Mouse (Mus musculus) lung, embryonic 14.5 days (tissue): ENCODE measurements around the gene Tmem88b. TPM values are rescaled to one million over a fixed set of nuclear protein-coding genes. Genes with fewer than 3 reads are reported as not detected.
"Not testable (repeated sequence)": the region's sequence is repeated elsewhere in the genome, so short reads cannot be mapped to it uniquely, and the experiment has no call there.

Source experiments
- ATAC-seq: fragments of 200-750 bp; cut with Nextera tagmentation; 2 replicates; pipeline ENCODE4 v1.8.0; 2017; ENCODE audit warnings: mild to moderate bottlenecking, moderate TSS enrichment, moderate library complexity; ENCODE audit not compliant: insufficient read depth
- DNase-seq: peaks from one replicate; pipeline ENCODE4 v3.0.0-alpha.2; 2015
- H3K27ac ChIP-seq: fragments of 300-500 bp; sonication (generic); 2 replicates; pipeline ENCODE4 v1.5.1; 2014; ENCODE audit warnings: low read depth, mild to moderate bottlenecking, moderate library complexity
- H3K27me3 ChIP-seq: fragments of 300-500 bp; sonication (generic); 2 replicates; pipeline ENCODE4 v1.6.1; 2014; ENCODE audit warnings: low read length, control low read depth; ENCODE audit not compliant: insufficient read depth
- H3K36me3 ChIP-seq: fragments of 300-500 bp; sonication (generic); 2 replicates; pipeline ENCODE4 v1.6.1; 2014; ENCODE audit warnings: control low read depth; ENCODE audit not compliant: insufficient read depth
- H3K4me1 ChIP-seq: fragments of 300-500 bp; sonication (generic); 2 replicates; pipeline ENCODE4 v1.6.1; 2014; ENCODE audit warnings: antibody characterized with exemption, control low read depth; ENCODE audit not compliant: insufficient read depth
- H3K4me2 ChIP-seq: fragments of 300-500 bp; sonication (generic); 2 replicates; pipeline ENCODE4 v1.6.1; 2014; ENCODE audit warnings: mild to moderate bottlenecking
- H3K4me3 ChIP-seq: fragments of 300-500 bp; sonication (generic); 2 replicates; pipeline ENCODE4 v1.5.1; 2014; ENCODE audit warnings: low read depth, low read length
- H3K9ac ChIP-seq: fragments of 300-500 bp; sonication (generic); 2 replicates; pipeline ENCODE4 v1.6.1; 2014
- H3K9me3 ChIP-seq: fragments of 300-500 bp; sonication (generic); 2 replicates; pipeline ENCODE4 v1.6.1; 2016; ENCODE audit warnings: low read depth, low read length, control low read depth
- CTCF ChIP-seq: IDR thresholded peaks from 2 replicates; pipeline ENCODE4 v1.5.1; 2016; ENCODE audit warnings: antibody characterized with exemption, low read depth
- WGBS: fragments of 180-500 bp; shearing (Covaris S2); extraction: QIAGEN DNeasy Blood & Tissue Kit; methylation state at CpG from one replicate; pipeline ENCODE4 v1.1.7; 2014; 5-methylcytosine and 5-hydroxymethylcytosine counted together
- polyA plus RNA-seq: library from polyadenylated mRNA; unstranded; fragments of >200 nt; fragmentation: Nextera tagmentation; extraction: Ambion mirVana; gene quantifications from 2 replicates; pipeline ENCODE4 v1.2.1, GENCODE M21; 2014

Gene Tmem88b
- polyA plus RNA-seq, 1 experiment from 2014 or later: 0.12 TPM

DNA sequence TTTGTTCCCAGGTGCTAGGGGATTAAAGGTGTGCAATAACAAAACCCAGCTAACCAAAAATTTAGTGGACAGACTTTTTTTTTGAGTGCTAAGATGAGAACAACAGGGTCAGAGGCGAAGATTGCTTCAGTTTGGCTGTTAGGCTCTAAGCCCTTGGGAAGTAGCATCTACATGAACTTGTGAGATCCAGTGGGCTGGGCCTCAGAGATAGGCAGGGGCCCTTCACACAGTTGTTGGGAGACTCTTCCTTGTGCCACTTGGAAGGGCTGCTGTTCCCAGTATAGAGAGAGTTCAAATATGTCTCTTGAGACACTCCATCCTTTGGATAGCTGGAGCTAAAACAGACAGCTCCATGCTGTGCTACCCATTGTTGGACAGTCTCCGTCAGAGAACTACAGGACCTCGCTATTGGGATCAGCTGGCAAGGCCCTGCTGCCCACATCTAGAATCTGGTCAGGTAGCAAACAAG is 4.4 kb upstream of the Tmem88b start, which contains the start of gene Ankrd65:
Gene Ankrd65 (plus strand): TSS at position 419 of the 469 bp plus-strand sequence.
- Histone ChIP-seq H3K4me2 (no peak within 1 kb of the TSS), H3K27me3 (no peaks in the 10 kb centered on the region; the same call in 1 of the 2 replicates), H3K4me1 (no peaks in the 10 kb centered on the region), H3K9me3 (no peaks in the 10 kb centered on the region), H3K9ac (0 out of 2 replicates have a peak within 1 kb of the TSS, but pooled peaks have one; percentile 6), H3K4me3 (no peak within 1 kb of the TSS), H3K36me3 (no peaks in the 10 kb centered on the region), H3K27ac (no peak within 1 kb of the TSS)
- ATAC-seq (no peak), DNase-seq (no peak)
- WGBS: 85% methylated on average over 3 of the region's 3 CpGs
- no peak for TF ChIP-seq CTCF

DNA sequence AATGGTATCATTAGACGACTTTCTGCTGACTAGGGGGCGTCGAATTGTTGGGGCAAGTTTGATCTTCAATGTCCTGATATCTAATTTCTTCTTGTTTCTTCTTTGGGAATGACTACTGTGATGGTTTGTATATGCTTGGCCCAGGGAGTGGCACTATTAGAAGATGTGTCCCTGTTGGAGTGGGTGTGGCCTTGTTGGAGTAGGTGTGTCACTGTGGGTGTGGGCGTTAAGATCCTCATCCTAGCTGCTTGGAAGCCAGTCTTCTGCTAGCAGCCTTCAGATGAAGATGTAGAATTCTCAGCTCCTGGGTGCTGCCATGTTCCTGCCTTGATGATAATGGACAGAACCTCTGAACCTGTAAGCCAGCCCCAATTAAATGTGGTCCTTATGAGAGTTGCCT is 3.2 kb upstream of the Tmem88b start:
- not testable (repeated sequence) for DNase-seq, H3K4me3 ChIP-seq, ATAC-seq, H3K4me2 ChIP-seq, H3K27ac ChIP-seq, H3K27me3 ChIP-seq, H3K36me3 ChIP-seq, H3K4me1 ChIP-seq, H3K9me3 ChIP-seq, H3K9ac ChIP-seq
- 69% methylated on average over 4 of the region's 4 CpGs for WGBS

DNA sequence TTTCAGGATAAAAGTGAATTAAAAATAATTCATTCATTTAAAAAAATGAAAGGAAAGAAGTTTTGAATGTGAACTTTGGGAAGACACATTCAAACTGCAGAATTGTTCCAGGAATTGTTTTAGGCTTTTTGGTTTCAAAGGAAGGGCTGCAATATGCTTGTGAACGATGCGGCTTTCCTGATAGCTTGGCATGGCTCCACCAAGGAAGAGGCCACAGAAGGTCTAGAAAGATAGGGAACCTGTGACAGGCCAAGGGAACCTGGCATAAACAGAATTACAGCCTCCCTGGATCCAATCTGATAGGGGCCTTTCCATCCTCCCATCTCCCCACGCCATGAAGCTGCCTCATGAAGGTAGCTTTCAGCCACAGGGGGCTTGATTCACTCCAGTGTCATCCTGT is 2.6 kb upstream of the Tmem88b start:
- Histone ChIP-seq H3K4me2 (no peak overlapping the region), H3K4me1 (0 out of 2 replicates have a peak, but pooled peaks cover 3% of the 10 kb centered on the region), H3K9ac (no peak overlapping the region), H3K9me3 (no peaks in the 10 kb centered on the region), H3K4me3 (no peak overlapping the region), H3K27me3 (no peaks in the 10 kb centered on the region; the same call in 1 of the 2 replicates), H3K36me3 (no peaks in the 10 kb centered on the region), H3K27ac (no peak overlapping the region)
- no peak for TF ChIP-seq CTCF
- no peak for ATAC-seq
- no peak for DNase-seq
- WGBS: 63% methylated on average over 3 of the region's 3 CpGs

DNA sequence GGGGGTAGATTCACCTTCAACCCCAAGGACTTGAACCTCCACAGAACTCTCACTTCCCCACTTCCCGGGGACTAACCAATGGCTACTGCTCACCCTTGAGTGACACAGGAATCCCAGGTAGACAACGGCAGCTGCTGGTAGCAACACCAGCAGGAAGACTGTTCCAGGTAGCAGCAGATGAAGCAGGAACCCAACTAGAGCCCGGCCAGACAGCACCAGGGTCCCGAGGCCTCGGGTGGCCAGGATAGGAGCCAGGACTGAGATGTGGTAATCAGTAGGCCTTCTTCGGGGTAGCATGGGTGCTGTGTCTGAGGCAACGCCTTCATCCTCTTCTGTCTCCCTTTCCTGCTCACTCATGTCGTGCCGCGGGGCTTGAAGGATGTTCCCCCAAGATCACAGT is 428 bp downstream of the Tmem88b start:
- H3K4me1 ChIP-seq: 0 out of 2 replicates have a peak, but pooled peaks cover 6% of the 10 kb centered on the region
- no peaks in the 10 kb centered on the region for H3K9me3 ChIP-seq
- TF ChIP-seq CTCF: no peak
- no peak overlapping the region for H3K9ac ChIP-seq
- H3K27me3 ChIP-seq: no peaks in the 10 kb centered on the region
- ATAC-seq (no peak), DNase-seq (no peak)
- H3K4me2 ChIP-seq: no peak overlapping the region
- H3K4me3 ChIP-seq: no peak overlapping the region
- H3K36me3 ChIP-seq: no peaks in the 10 kb centered on the region
- H3K27ac ChIP-seq: no peak overlapping the region
- WGBS: 76% methylated on average over 10 of the region's 10 CpGs

DNA sequence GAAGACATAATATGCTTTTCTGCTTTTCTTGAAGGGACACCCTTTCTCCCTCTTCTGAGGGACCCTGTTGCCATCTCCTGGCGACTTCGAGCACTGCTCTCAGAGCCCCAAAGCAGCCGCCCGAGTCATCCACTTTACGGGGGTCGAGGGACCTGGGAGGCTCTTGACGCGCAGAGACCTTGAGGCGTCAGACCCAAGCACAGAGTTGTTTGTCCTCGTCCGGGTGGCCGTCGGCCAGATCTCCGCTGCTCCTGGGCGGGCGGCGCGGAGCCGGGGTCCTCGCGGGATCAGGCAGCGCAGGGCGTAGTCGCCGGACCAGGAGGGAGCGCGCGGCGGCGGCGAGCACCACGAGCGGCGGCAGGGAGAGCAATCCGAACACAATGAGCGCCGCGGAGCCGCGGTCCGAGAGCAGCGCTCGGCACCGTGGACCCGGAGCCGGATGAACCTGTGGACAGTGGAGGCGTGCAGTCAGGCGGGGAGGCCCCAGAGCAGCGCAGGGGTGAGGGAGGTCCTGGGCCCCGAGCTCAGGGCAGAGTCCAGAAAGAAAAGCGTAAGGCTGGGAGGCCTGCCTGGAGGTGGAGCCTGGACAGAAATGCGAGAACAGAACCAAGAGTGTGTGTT is 1.5 kb downstream of the Tmem88b start:
- peak overlapping the region; percentile 82 for H3K9ac ChIP-seq
- DNase-seq (peak; percentile 92), ATAC-seq (peak; percentile 88)
- H3K4me3 ChIP-seq: peak overlapping the region; percentile 60
- H3K36me3 ChIP-seq: no peaks in the 10 kb centered on the region
- H3K4me2 ChIP-seq: peak overlapping the region; percentile 81
- H3K27me3 ChIP-seq: no peaks in the 10 kb centered on the region
- WGBS: under 1% methylated on average over 52 of the region's 52 CpGs
- TF ChIP-seq CTCF: peak; percentile 77
- H3K4me1 ChIP-seq: 0 out of 2 replicates have a peak, but pooled peaks cover 6% of the 10 kb centered on the region
- peak overlapping the region; percentile 70 for H3K27ac ChIP-seq
- no peaks in the 10 kb centered on the region for H3K9me3 ChIP-seq

DNA sequence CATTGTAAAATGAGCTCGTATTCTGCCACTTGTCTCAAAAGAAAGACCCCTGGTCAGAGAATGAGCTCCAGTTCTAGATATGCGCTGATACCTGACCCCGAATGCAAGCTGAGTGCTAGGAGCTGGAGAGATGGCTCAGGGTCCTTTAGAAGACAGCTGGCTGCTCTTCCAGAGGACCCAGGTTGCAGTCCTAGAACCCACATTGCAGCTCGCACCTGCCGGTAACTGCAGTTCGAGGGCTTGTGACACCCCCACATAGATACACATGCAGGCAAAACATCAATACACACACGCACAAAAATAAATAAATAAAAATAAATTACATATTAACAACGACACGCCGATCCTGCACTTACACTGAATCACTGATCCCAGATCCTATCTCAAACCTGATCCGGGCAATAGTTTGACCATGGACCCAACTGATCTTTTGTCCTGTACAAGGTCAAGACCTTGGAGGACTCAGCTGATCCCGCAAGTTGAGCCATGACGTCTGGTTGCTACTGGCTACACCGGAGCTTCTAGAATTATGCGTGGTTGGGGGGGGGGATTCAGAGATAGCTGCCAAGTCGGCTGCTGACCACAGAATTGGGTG is 2.1 kb downstream of the Tmem88b start:
- peak overlapping the region; percentile 82 for H3K9ac ChIP-seq
- peak; percentile 24; the same call in 1 of the 2 replicates for ATAC-seq
- 33% methylated on average over 16 of the region's 16 CpGs for WGBS
- no peaks in the 10 kb centered on the region for H3K9me3 ChIP-seq
- H3K36me3 ChIP-seq: no peaks in the 10 kb centered on the region
- peak overlapping the region; percentile 60 for H3K4me3 ChIP-seq
- H3K27ac ChIP-seq: peak overlapping the region; percentile 70; the same call in 1 of the 2 replicates
- H3K4me1 ChIP-seq: 0 out of 2 replicates have a peak, but pooled peaks cover 6% of the 10 kb centered on the region
- peak overlapping the region; percentile 81 for H3K4me2 ChIP-seq
- H3K27me3 ChIP-seq: no peaks in the 10 kb centered on the region
- no peak for DNase-seq
- TF ChIP-seq CTCF: no peak

DNA sequence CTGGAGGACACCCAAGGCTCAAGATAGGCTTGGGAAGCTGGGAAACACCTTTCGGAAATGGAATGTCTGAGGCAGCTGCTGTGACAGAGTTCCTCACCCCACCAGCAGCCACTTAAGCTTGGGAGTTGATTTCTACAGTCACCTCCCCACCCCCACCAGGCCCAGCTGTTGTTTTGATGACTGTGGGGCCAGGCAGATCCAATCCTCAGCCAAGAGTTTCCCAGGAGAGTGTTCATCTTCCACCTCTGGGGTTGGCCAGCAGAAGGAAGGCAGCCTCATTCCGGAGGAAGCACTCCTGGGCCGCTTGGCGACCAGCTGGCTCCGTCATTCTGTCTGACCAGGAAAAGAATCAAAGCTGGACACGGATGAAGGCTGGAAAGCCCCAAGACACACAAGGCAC is 4.8 kb downstream of the Tmem88b start:
- peak; percentile 39 for DNase-seq
- Histone ChIP-seq H3K36me3 (no peaks in the 10 kb centered on the region), H3K4me1 (peaks cover 22% of the 10 kb centered on the region), H3K4me3 (no peak overlapping the region), H3K9me3 (no peaks in the 10 kb centered on the region), H3K27ac (0 out of 2 replicates have a peak overlapping the region, but pooled peaks have one; percentile 36), H3K4me2 (0 out of 2 replicates have a peak overlapping the region, but pooled peaks have one; percentile 4), H3K27me3 (no peaks in the 10 kb centered on the region), H3K9ac (no peak overlapping the region)
- no peak for TF ChIP-seq CTCF
- no peak for ATAC-seq
- WGBS: 11% methylated on average over 6 of the region's 6 CpGs
